Comparison of ENCODE assay signal across 12 mouse cellular contexts in genomic region chr17:56266271-56266670, GRCm38 (mm10). TPM values are rescaled to one million over a fixed set of nuclear protein-coding genes. Genes with fewer than 3 reads are reported as not detected.
DNase-seq lines count a peak whose midpoint lies in the region; ATAC-seq and TF ChIP-seq lines count a peak whose summit lies in the region.
"Had no signal": no experiment of that assay in that cellular context is flagged by ENCODE, and none has a peak within 500 bp of the region (broad histone marks: within the 10 kb centered on the region; RNA-seq: fewer than 3 reads in every experiment).

No protein-coding gene starts in this region.

- H3K4me3 ChIP-seq in embryonic facial prominence, embryonic 15.5 days (replicated peaks), result no peak overlapping the region
- H3K4me3 ChIP-seq in embryonic facial prominence, embryonic 10.5 days, result no peak overlapping the region
- H3K4me3 ChIP-seq in lung, postnatal 0 days (ENCODE audit: low read depth, low read length), result no peak overlapping the region
- no peak overlapping the region for H3K4me3 ChIP-seq in left cerebral cortex, adult 2 months
- no peak overlapping the region for H3K4me3 ChIP-seq in spleen, adult 2 months (ENCODE audit: extremely low read depth, insufficient read depth, insufficient read length)
- H3K4me3 ChIP-seq: midbrain, embryonic 12.5 days; stomach, embryonic 15.5 days had no signal

- H3K4me1 ChIP-seq in embryonic facial prominence, embryonic 15.5 days, result peaks cover 28% of the 10 kb centered on the region
- peaks cover 12% of the 10 kb centered on the region for H3K4me1 ChIP-seq in embryonic facial prominence, embryonic 10.5 days
- H3K4me1 ChIP-seq in lung, postnatal 0 days (ENCODE audit: insufficient read depth, low read depth, low read length), result no peaks in the 10 kb centered on the region; the same call in 1 of the 2 replicates
- H3K4me1 ChIP-seq in spleen, adult 2 months (ENCODE audit: control insufficient read depth, insufficient read depth, insufficient read length), result peaks cover 17% of the 10 kb centered on the region; the same call in 1 of the 2 replicates

- intact Hi-C loops in left cerebral cortex, adult 2 months (cut with DNase I), result no loop called here

- no peak for TF ChIP-seq POLR2A in spleen, adult 2 months (IDR thresholded peaks at IDR 0.05; ENCODE audit: low read depth, low read length)

- no peak for DNase-seq in embryonic facial prominence, embryonic 10.5 days (ENCODE audit: low spot score)
- peak; percentile 49 for DNase-seq in lung, postnatal 0 days (ENCODE audit: low spot score)
- no peak for DNase-seq in lung, postnatal 14 days
- DNase-seq in left cerebral cortex, adult 2 months (ENCODE audit: extremely low spot score in 1 of 2, low spot score in 2 of 2), result peak; percentile 70 to 72
- DNase-seq in spleen, adult 2 months (ENCODE audit: low read depth in 1 of 2, low spot score in 2 of 2), result peak; percentile 77 to 80
- no peak for DNase-seq in cerebellum, postnatal 10 days
- DNase-seq in thymus, adult 18-20 months, result no peak
- DNase-seq: cerebellum, postnatal 36 days had no signal

- peaks cover 32% of the 10 kb centered on the region for H3K36me3 ChIP-seq in embryonic facial prominence, embryonic 15.5 days
- peaks cover 44% of the 10 kb centered on the region for H3K36me3 ChIP-seq in embryonic facial prominence, embryonic 10.5 days (replicated peaks)
- peaks cover 4% of the 10 kb centered on the region; the same call in 1 of the 2 replicates for H3K36me3 ChIP-seq in lung, postnatal 0 days (ENCODE audit: insufficient read depth, low read length)
- peaks cover 9% of the 10 kb centered on the region for H3K36me3 ChIP-seq in spleen, adult 2 months (ENCODE audit: control insufficient read depth, insufficient read depth, low read length)

- peak overlapping the region; percentile 13; the same call in 1 of the 2 replicates for H3K27ac ChIP-seq in embryonic facial prominence, embryonic 15.5 days (replicated peaks)
- H3K27ac ChIP-seq in embryonic facial prominence, embryonic 10.5 days (replicated peaks), result no peak overlapping the region
- no peak overlapping the region for H3K27ac ChIP-seq in lung, postnatal 0 days (ENCODE audit: low read length)
- H3K27ac ChIP-seq in left cerebral cortex, adult 2 months, result peak overlapping the region; percentile 84
- peak overlapping the region; percentile 93 for H3K27ac ChIP-seq in spleen, adult 2 months (ENCODE audit: insufficient read depth, low read length)
- H3K27ac ChIP-seq: midbrain, embryonic 12.5 days; stomach, embryonic 15.5 days had no signal

- TF ChIP-seq EP300 in lung, postnatal 0 days (IDR thresholded peaks at IDR 0.05), result no peak

- no peaks in the 10 kb centered on the region for H3K9me3 ChIP-seq in embryonic facial prominence, embryonic 15.5 days (replicated peaks)
- H3K9me3 ChIP-seq in embryonic facial prominence, embryonic 10.5 days, result no peaks in the 10 kb centered on the region
- no peaks in the 10 kb centered on the region for H3K9me3 ChIP-seq in lung, postnatal 0 days (ENCODE audit: low read length)
- H3K9me3 ChIP-seq: midbrain, embryonic 12.5 days; stomach, embryonic 15.5 days had no signal

- H3K27me3 ChIP-seq in embryonic facial prominence, embryonic 15.5 days, result no peaks in the 10 kb centered on the region
- no peaks in the 10 kb centered on the region for H3K27me3 ChIP-seq in embryonic facial prominence, embryonic 10.5 days (replicated peaks; ENCODE audit: low read depth, poor library complexity, severe bottlenecking)
- no peaks in the 10 kb centered on the region for H3K27me3 ChIP-seq in lung, postnatal 0 days (replicated peaks; ENCODE audit: insufficient read depth, low read length)
- no peaks in the 10 kb centered on the region for H3K27me3 ChIP-seq in spleen, adult 2 months (ENCODE audit: control insufficient read depth, insufficient read depth, low read length)
- H3K27me3 ChIP-seq: midbrain, embryonic 12.5 days; stomach, embryonic 15.5 days had no signal

- TF ChIP-seq CTCF in lung, postnatal 0 days (IDR thresholded peaks at IDR 0.05), result no peak
- no peak for TF ChIP-seq CTCF in left cerebral cortex, adult 2 months (IDR thresholded peaks at IDR 0.05)
- no peak for TF ChIP-seq CTCF in spleen, adult 2 months (IDR thresholded peaks at IDR 0.05; ENCODE audit: extremely low read depth, insufficient read depth, insufficient read length, insufficient replicate concordance)

- H3K4me2 ChIP-seq in embryonic facial prominence, embryonic 15.5 days (replicated peaks), result no peak overlapping the region
- H3K4me2 ChIP-seq in lung, postnatal 0 days (replicated peaks; ENCODE audit: low read depth, low read length), result no peak overlapping the region
- H3K4me2 ChIP-seq: midbrain, embryonic 12.5 days; stomach, embryonic 15.5 days had no signal

- WGBS in embryonic facial prominence, embryonic 15.5 days, result 54% methylated on average over 3 of the region's 3 CpGs
- WGBS in embryonic facial prominence, embryonic 10.5 days, result 73% methylated on average over 3 of the region's 3 CpGs
- WGBS in lung, postnatal 0 days, result 50% methylated on average over 3 of the region's 3 CpGs
- 27% methylated on average over 3 of the region's 3 CpGs for WGBS in spleen, adult 2 months

- H3K9ac ChIP-seq in embryonic facial prominence, embryonic 15.5 days, result no peak overlapping the region
- H3K9ac ChIP-seq in lung, postnatal 0 days (replicated peaks; ENCODE audit: low read depth), result no peak overlapping the region
- H3K9ac ChIP-seq: midbrain, embryonic 12.5 days; stomach, embryonic 15.5 days had no signal

- no peak for ATAC-seq in embryonic facial prominence, embryonic 15.5 days (ENCODE audit: insufficient number of reproducible peaks, low FRiP score, low TSS enrichment, low read depth)
- no peak for ATAC-seq in lung, postnatal 0 days

RNA-seq across cellular contexts. Expression of gene Fem1a, which starts 9.7 kb away (rescaled TPM):
- 15.0 and 15.4 TPM in 2 replicates for polyA plus RNA-seq in embryonic facial prominence, embryonic 15.5 days (2015; fragmentation: Nextera tagmentation; extraction: Ambion mirVana)
- 12.5 and 13.2 TPM in 2 replicates for polyA plus RNA-seq in embryonic facial prominence, embryonic 10.5 days (2016; fragmentation: Nextera tagmentation; extraction: Ambion mirVana)
- 8.2 and 8.4 TPM in 2 replicates for polyA plus RNA-seq in lung, postnatal 0 days (2015; fragmentation: Nextera tagmentation; extraction: Ambion mirVana)
- 10 to 100 TPM; 31.8 to 34.6 TPM for total RNA-seq in left cerebral cortex, adult 2 months (2021)
- polyA plus RNA-seq in spleen, adult 2 months (2012; rRNA removed), result 21.1 and 29.0 TPM in 2 replicates

RNA-seq across cellular contexts. Expression of gene Ticam1, which starts 10.3 kb away (rescaled TPM):
- 6.7 and 7.4 TPM in 2 replicates for polyA plus RNA-seq in embryonic facial prominence, embryonic 15.5 days (2015; fragmentation: Nextera tagmentation; extraction: Ambion mirVana)
- 3.2 and 3.7 TPM in 2 replicates for polyA plus RNA-seq in embryonic facial prominence, embryonic 10.5 days (2016; fragmentation: Nextera tagmentation; extraction: Ambion mirVana)
- polyA plus RNA-seq in lung, postnatal 0 days (2015; fragmentation: Nextera tagmentation; extraction: Ambion mirVana), result 3.5 and 4.1 TPM in 2 replicates
- 1 to 10 TPM; 6.9 to 7.2 TPM for total RNA-seq in left cerebral cortex, adult 2 months (2021)
- polyA plus RNA-seq in spleen, adult 2 months (2012; rRNA removed), result 20.5 and 21.6 TPM in 2 replicates

RNA-seq across cellular contexts. Expression of gene Plin3, which starts 26.4 kb away (rescaled TPM):
- polyA plus RNA-seq in embryonic facial prominence, embryonic 15.5 days (2015; fragmentation: Nextera tagmentation; extraction: Ambion mirVana), result 89.5 and 92.6 TPM in 2 replicates
- 67.7 and 72.2 TPM in 2 replicates for polyA plus RNA-seq in embryonic facial prominence, embryonic 10.5 days (2016; fragmentation: Nextera tagmentation; extraction: Ambion mirVana)
- 95.3 and 99.3 TPM in 2 replicates for polyA plus RNA-seq in lung, postnatal 0 days (2015; fragmentation: Nextera tagmentation; extraction: Ambion mirVana)
- 10 to 100 TPM in 1 of 2 experiments, 1 to 10 TPM in 1; 7.7 to 11.4 TPM for total RNA-seq in left cerebral cortex, adult 2 months (2021)
- 13.4 and 17.3 TPM in 2 replicates for polyA plus RNA-seq in spleen, adult 2 months (2012; rRNA removed)

RNA-seq across cellular contexts. Expression of gene Arrdc5, which starts 33.8 kb away (rescaled TPM):
- polyA plus RNA-seq in embryonic facial prominence, embryonic 15.5 days (2015; fragmentation: Nextera tagmentation; extraction: Ambion mirVana), result 0.33 TPM in 1 of 2 replicates, not detected in the other
- polyA plus RNA-seq in embryonic facial prominence, embryonic 10.5 days (2016; fragmentation: Nextera tagmentation; extraction: Ambion mirVana), result not detected in 2 replicates
- not detected in 2 replicates for polyA plus RNA-seq in lung, postnatal 0 days (2015; fragmentation: Nextera tagmentation; extraction: Ambion mirVana)
- total RNA-seq in left cerebral cortex, adult 2 months (2021), result not detected
- 0.12 TPM in 1 of 2 replicates, not detected in the other for polyA plus RNA-seq in spleen, adult 2 months (2012; rRNA removed)
- polyA plus RNA-seq: heart, embryonic 14.5 days; midbrain, embryonic 12.5 days; stomach, embryonic 15.5 days had no signal

RNA-seq across cellular contexts. Expression of gene Uhrf1, which starts 36.9 kb away (rescaled TPM):
- 110 and 113 TPM in 2 replicates for polyA plus RNA-seq in embryonic facial prominence, embryonic 15.5 days (2015; fragmentation: Nextera tagmentation; extraction: Ambion mirVana)
- polyA plus RNA-seq in embryonic facial prominence, embryonic 10.5 days (2016; fragmentation: Nextera tagmentation; extraction: Ambion mirVana), result 279 and 301 TPM in 2 replicates
- polyA plus RNA-seq in lung, postnatal 0 days (2015; fragmentation: Nextera tagmentation; extraction: Ambion mirVana), result 7.0 and 8.4 TPM in 2 replicates
- under 1 TPM; 0.70 to 0.91 TPM for total RNA-seq in left cerebral cortex, adult 2 months (2021)
- 16.5 and 23.9 TPM in 2 replicates for polyA plus RNA-seq in spleen, adult 2 months (2012; rRNA removed)

Comparison
In these comparisons a context has a peak if more than half of its experiments do, and no peak if none do; other contexts are left out.
1. H3K27ac ChIP-seq: peak in embryonic facial prominence, embryonic 15.5 days (single experiment), left cerebral cortex, adult 2 months (single experiment) and spleen, adult 2 months (single experiment); none in embryonic facial prominence, embryonic 10.5 days (single experiment) and lung, postnatal 0 days (single experiment).
2. DNase-seq: peak in lung, postnatal 0 days (single experiment), left cerebral cortex, adult 2 months (2 of 2) and spleen, adult 2 months (2 of 2); none in embryonic facial prominence, embryonic 10.5 days (single experiment), lung, postnatal 14 days (single experiment), cerebellum, postnatal 10 days (0 of 2) and thymus, adult 18-20 months (0 of 2).